Mouse (Mus musculus) mature B cell (primary cell): ENCODE measurements at regions not wholly inside any gene's neighbourhood (a gene's known extent, or its start where the extent isn't known, plus 50 kb on each side); places are given as distances from the start of the nearest gene placed in this dataset.

Source experiments
- in situ Hi-C: fragments of 300-500 bp; cut with MboI; formaldehyde crosslinking; loops from 2 replicates; pipeline ENCODE4 v1.14.3; 2019

GRCm38 (mm10) chr12:25160990-25161843, 64.3 kb upstream of the Id2 start:
- in situ Hi-C loops: no loop called here

DNA sequence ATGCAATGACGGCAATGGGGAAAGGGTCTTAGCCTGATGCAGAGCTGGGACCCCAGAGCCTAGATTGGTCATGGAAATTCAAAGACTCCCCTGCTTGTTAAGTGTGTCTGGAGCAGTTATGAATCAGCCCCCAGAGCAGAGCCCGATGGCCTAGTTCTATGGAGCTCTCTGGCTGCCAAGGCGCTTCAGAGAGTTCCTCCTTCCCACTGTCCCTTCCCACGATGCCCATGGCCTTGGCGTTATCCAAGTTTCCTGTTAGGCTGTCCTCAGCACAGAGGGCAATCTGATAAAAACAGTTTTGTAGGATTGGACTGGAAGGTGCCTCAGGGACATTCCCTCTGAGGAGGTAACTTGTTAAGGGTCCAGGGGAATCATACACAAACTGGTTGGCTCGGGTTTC, 62.2 kb upstream of the Id2 start:
- in situ Hi-C loops: no loop called here

DNA sequence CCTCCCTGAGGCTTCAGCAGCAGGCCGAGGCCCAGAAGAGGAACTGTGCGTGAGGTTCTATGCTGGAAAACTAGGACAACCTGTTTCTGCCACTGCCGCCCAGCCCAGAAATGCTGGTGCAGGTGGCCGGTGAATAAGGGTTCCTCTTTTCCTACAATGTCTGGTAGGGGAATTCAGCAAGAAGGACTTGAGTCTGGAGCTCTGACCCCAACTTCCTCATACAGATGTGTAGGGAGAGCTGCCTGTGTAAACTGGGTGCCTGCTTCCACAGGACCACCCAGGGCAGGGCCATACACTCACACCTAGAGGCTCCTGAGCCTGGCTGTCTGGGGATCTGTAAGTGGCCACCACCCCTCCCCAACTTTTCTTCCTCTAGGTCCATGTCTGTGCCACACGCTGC, 60.3 kb upstream of the Id2 start:
- in situ Hi-C loops: no loop called here

DNA sequence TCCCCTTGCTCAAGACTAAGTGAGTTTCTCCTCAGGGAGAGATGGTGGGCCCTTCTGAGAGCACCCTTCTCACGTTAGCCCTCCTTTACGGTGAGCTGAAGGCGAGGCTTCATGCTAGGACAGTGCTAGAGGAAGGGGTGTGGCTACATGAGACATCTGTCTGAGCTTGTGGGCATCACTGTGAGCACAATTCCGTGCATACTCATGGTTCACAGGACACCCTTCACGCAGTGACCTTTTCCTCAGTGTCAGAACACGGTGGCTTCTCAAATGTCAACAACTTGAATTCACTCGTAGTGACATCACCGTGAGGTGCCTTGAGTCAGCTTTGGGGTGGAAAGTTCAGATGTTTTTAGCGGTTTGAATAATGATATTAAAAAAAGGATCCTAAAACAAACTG, 58.5 kb upstream of the Id2 start:
- in situ Hi-C loops: no loop called here

DNA sequence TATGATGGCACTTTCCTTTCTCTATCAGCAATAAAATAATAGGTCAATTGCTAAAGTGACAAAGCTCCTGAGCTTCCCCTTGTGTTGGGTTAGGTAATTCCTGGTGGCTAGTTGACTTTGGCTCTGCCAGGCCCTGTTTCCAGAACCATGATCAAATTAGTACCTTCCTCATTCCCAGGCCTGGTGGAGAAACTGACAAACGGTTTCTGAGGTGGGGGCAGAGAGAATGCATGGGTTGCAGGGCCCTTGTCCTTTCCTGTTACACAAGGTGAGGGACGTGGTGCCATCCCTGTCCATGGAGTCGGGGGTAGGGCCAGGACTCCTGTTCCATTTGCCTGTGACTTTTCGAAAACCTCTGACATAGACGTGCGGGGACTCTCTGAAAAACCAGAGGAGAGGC, 51.2 kb upstream of the Id2 start:
- in situ Hi-C loops: no loop called here
